Mouse (Mus musculus) ZHBTc4 (cell line): ENCODE data around the gene Pcif1.

Source experiments
- DNase-seq: peaks from one replicate; pipeline ENCODE4 v3.0.0-alpha.2; 2011; ENCODE audit warnings: low read depth, low spot score

Pcif1 gene

DNA sequence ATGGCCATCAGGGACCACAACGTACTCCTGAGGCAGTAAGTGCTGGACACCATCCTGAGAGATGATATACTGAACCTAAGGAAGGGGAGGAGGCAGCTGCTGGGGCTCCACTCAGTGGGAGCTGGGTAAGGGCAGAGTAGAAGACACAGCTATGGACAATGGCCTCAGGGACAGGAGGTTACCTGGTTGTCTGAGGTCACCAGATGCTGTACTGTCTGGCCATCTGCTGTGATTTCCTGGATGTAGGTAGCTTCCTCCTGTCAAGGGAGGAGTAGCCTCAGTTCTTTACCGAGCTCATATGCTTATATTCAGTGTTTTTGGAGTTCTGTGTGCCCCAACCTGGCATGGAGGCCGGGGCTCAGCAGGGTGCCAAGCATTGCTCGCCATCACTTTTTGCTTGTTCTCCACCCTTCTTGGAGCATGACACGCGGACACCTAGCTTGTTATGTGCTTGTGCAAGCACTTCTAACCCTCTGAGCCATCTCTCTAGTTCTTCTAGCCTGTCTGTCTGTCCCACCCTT lies 13.7 kb downstream of the Pcif1 start:
- no peak for DNase-seq

DNA sequence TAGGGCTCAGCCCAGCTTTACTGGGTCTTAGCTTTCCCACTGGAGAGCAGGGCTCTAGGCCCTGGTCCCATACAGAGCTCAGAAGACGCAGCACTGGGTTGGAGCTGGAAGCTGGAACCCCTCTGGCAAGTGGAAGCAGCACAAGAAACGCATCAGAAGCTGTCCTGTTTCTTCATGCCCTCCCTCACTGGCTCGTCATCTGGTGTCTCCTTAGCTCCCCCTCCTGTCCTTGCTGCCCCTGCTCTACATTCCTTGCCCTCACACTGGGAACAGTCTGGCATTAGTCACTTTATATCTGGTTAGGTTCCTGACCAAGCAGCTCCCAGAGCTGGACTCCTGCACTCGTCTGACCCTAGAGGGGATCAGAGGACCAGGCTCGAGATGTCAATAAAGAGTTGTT lies 14.9 kb downstream of the Pcif1 start:
- DNase-seq = no peak

DNA sequence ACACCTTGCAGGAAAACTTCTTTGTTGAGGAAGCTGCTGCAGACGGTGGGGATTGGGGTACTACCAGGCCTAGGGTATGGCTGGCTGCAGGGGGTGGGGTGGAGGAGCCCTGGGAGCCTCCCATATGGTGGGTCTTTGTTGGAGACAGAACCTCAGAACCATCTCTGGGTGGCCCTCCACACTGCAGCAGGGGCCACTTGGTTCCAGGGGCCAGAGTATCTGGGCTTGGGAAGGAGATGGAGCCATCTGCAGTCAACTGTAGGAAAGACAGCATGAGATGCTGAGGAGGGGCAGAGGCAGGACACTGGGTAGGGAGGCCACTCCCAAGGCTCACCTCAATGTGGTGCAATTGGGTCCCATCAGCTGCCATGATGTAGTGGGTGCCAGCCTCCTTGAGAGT lies 15.5 kb downstream of the Pcif1 start:
- DNase-seq = no peak

DNA sequence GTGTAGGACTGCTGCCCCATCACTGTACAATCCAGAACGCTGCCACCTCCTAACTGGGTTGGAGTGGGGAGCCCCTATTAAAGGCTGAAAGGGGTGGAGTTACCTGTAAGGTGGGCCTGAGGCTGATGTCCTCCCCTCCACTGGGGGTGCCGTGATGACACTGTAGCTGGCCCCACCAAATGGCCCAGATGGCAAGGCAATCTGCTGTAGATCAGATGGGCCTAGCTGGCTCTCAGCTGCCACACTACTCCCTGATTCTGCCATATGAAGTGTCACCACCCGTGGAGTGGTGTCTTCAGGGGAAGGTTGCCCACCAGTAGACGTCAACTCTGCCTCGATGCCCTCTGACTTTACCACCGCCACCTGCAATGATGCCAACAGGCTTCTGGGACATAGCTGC lies 16.8 kb downstream of the Pcif1 start:
- DNase-seq = no peak

DNA sequence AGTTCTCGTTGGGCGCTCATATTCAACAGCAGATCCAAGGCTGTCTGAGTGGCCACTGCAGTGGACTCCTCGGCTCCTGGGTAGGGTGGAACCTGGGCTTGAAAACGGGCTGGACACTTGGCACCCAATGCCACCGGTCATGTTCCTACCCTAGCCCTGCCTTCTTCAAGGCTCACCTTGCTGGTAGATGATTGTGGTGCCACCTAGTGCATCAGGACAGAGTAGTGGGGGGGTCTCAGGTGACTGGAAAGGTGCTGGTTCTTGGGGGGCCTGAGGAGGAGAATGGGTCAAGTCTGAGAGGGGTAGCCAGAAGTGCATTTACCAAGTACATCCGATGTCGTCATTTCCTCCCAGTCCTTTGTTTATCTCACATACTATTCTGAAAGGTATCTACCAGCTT lies 18.9 kb downstream of the Pcif1 start:
- DNase-seq = no peak

DNA sequence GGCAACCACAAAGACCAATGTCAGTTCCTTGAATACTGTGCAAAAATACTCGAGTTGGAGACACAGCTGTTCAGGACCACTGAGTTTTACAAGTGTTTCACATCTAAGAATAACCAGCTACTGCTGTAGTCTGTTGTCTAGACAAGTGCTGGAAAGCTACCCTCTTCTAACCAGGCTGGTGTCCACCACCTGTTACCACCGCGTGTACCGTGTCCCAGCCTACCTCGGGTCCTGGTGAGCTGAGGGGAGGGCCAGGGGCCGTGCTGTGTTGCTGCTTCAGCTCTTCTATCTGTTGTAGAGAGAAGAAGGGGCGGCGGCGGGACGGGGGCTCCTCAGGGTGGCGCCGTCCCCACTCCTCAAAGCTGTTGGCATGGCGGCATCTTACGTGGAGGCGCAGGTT lies 19.9 kb downstream of the Pcif1 start:
- no peak for DNase-seq

DNA sequence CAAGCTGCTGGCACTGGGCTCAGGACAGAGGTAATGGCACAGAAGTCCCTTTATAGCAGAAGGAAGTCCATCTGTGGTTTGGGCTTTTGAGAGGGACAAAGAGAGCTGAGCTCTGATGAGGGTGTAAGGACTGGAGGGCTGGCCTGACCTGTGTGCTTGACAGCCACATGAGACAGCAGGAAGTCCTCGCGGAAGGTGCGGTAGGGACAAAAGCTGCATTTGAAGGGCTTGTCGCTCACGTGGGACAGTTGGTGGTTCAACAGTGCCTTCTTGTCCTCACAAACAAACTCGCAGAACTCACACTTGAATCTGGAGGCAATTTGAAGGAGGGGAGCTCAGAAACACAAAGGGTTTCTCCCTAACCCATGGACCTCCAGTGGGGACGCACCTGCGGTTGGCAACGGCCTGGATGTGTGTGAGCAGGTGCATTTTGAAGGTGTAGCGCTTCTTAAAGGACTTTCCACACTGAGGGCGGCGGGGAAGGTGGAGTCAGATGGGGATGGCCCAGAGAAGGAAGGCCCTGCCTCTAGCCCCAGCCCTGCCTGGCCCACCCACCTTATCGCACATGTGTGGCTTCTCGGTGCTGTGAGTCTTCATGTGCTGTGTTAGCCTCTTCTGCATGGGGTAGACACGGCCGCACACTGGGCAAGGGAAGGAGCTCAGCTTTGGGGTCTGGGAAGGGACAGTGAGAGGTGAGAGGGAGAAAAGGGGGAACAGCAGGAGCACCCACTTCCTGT lies 20.8 kb downstream of the Pcif1 start:
- DNase-seq = no peak

DNA sequence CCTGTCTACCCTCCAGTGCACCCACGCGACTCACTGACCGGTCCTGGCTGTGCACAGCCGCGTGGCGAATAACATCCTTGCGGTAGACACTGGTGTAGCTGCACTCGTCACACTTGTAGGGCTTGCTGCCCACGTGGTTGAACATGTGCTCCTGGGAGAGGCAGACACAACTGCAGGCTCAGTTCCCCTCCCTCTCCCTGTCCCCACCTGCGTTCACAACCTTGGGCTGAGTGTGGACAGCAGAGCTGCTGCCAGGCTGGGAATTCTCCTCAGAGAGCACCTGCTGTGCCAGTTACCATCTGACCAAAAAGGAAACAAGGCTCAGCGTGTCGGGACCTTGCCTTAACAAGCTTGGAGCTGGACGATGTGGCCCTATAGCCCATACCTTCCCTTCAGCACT lies 22.3 kb downstream of the Pcif1 start:
- no peak for DNase-seq

DNA sequence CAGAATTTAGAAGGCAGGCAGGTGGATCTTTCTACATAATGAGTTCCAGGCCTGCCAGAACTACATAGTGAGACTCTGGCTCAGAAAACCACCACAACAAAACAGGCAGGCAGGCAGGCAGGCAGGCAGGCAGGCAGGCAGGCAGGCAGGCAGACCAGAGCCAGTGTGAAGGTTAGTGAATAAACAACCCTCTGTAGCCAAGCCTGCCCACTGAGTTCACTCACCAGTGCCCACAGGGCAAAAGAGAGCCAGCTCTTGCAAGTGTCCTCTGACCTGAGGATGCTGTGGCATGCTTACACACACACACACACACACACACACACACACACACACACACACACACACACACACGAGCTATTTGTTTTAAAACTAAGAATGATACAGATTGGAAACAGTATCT lies 24.4 kb downstream of the Pcif1 start:
- DNase-seq = no peak

DNA sequence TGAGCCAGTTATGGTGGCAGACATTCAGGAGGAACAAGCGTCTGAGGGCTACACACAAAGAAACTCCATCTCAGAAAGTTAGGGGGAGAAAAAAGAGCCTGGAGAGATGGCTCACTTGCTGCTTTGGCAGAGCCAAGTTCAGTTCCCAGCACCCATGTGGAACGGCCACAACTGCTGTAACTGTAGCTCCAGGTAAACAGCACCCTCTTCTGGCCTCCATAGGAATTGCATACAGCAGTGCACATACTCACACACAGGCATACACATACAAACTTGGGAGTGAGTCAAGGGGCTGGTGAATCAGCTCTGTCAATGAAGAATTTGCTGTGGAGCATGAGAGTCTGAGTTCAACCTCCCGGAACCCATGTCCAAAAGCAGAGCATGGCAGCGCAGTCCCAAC lies 27.0 kb downstream of the Pcif1 start:
- peak; percentile 67 for DNase-seq

DNA sequence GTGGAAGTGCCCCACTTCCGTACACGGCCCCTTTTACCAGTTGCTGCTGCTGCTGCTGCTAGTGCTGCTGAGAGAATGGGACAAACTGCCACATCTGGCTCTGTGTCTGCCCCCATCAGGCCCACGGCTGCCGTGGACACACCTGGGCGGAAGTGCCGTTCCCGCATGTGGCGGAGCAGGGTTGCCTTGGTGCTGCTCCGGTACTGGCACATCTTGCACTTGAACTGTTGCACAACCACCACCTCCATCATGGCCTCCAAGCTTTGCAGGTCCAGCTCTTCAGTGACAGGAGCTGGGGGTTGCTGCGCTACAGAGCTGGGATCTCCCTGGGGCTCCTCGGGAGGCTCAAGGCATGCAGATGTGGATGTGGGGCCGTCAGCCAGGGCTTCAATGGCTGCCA lies 28.4 kb downstream of the Pcif1 start:
- DNase-seq = no peak

DNA sequence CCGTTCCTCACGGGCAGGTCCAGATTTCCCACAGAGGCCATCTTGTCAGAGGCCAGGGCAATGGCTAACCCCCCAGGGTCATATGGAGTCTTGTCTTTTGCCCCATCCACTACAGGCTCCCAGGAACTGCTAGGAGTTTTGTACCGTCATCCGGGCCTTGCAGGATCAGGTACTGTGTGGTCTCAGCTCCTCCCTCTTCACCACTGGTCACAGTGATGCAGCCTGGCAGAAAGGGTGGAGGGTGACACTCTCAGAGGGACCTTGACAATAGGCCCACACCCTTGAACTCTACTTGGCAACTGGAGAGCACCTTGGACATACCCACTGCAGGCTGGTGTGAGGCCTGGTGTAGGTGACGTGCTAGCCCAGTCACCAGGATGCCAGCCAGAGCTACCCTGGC lies 28.9 kb downstream of the Pcif1 start:
- no peak for DNase-seq

DNA sequence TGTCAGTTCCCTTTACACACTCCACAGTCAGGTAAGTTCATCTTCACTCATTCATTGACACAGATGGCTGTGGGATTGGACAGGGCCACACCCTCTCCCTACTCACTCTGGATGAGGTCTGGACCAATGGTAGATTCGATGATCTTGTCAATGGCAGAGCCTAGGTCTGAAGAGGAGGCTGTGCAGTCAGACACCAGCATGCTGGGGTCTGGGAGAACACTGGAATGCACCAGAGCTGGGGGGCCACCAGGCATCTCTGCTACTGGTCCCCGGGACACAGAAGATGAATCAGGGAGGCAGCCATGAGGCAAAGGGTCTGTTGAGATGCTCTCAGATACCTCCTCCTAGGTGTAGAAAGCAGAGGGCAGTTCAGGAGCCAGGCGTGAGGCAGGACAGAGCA lies 30.0 kb downstream of the Pcif1 start:
- no peak for DNase-seq

DNA sequence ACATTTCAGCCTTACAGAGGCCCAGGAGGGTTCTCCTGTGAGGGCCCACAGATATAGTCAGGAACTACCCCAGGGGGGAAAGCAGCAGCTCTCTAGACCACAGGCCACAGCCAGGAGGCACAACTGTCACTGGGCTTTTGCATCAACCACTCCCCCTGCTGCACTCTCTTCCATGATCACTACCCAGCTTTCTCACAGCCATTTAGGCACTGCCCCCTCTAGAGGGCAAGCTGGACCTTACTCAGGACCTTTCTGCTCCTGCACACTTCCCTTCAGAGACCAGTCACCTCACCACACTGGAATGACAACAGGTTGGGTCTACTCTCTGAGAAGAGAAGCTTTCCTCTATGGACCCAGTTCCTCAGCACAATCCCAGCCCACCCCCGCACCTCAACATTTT lies 30.4 kb downstream of the Pcif1 start:
- no peak for DNase-seq

DNA sequence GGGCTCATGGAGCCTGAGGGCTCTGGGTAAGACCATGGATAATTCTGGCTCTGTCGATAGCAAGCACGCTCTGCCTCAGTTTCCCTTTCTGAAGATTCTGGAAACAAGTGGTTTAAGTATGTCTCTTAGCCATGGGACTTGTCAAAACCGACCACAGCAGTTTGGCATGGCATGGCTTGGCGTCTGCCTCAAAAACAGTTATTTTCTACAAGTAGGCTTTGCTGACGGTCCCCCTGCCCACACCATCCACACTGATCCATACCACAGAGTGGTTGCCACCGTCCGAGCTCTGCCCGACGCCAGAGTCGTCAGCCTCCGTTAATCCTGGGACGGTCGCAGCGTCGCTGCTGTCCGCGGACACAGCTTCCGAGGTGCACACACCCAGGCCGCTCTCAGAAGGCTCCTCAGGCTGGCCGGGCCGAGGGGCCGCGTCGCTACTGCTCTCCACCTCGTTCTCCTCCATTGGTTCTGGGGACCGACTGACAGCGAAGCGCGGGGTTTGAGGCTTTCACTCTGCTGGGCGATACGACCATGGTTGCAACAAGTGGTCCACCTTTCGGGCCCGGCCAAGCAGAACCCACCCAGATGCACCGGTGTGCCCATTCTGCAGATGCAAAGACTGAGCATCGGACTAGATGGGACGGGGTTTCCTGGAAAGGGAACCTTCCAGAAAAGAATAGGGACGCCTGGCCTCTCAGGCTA lies 31.4 kb downstream of the Pcif1 start:
- no peak for DNase-seq

DNA sequence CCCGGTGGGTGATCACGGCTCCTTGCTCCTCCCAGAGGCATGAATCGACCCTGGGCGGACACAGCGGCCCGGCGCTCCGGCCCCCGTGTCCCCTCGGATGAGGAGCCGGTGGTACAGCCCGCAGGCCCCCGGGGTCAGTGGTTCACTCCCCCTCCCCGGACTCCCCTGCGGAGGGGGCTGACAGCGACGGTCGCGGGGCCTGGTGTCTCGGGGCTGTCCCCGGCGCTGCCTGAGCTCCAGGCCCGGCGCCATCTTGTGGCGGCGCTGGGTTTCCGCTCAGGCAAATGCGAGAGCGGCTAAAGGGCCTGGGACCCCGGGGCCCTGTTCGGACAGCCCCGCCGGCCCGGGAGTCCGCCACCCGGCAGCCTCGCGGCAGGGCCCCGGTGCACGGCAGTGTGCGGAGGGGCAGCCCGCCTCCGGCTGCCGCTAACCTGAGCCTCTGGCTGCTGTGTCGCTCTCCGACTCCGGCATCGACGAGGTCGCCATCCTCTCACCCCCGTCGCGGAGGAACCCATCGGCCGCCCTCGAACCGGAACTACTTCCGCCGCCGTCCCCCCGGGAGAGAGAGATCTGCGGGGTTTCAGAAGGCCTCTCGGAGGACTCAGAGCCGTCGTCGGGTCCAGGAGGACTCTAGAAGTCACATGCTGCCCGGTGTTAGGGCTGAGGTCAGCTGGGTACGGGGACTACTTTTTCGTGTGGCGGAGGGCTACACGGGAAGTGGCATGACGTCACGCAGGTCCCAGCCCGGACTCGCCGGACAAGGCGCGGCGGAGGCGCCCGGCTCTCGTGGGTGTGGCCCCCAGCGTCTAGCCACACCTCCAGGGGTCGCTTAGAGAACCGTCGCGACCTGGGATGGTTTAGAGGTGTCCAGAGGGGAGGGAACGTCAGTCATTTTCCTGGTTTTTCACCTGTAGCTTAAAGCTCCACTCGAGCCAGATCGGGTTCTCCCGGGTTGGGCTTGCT lies 32.3 kb downstream of the Pcif1 start, which contains the start of gene Zfp335:
Zfp335 (minus strand) TSS at position 672 of the 963 bp plus-strand sequence.
- peak; percentile 98 for DNase-seq

DNA sequence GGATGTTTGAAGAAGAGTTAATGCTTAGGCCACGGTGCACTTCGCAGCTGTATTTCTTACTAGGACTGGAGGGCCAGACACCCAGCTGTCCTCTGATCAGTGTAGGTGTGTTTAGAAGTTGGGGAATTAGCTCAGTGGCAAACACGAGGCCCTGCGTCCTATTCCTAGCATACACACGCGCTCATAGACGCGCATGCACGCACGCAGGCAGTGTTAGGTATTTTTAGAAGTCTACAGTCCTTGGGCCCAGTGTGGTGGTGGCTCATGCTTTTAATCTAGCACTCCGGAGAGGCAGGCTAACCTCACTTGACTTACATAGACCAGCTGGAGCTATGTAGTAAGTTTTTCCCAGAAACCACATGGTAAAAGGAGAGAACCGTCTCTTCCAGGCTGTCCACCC lies 33.0 kb downstream of the Pcif1 start:
- no peak for DNase-seq

DNA sequence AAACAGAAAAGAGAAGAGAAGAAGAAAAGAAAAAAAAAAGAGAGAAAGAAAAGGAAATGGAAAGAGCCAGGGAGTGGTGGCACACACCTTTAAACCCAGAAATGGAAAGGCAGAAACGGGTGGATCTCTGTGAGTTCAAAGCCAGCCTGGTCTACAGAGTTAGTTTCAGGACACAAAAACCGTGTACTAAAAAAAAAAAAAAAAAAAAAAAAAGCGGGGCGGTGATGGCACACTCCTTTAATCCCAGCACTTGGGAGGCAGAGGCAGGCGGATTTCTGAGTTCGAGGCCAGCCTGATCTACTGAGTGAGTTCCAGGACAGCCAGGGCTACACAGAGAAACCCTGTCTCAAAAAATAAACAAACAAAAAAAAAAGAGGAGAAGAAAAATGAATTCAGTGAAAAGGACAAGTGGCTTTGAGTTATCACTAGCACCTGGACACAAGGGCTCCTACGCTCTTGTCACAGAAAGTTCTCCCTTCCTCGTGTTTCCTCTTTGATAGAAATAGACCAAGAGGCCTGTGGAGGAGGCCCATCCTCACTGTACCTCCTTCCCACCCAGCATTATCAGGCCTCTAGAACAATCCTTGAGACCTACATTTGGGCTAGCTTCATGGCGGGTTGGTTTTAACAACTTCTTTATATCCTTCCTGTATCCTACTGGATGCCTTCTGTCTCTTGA lies 33.8 kb downstream of the Pcif1 start:
- no peak for DNase-seq

DNA sequence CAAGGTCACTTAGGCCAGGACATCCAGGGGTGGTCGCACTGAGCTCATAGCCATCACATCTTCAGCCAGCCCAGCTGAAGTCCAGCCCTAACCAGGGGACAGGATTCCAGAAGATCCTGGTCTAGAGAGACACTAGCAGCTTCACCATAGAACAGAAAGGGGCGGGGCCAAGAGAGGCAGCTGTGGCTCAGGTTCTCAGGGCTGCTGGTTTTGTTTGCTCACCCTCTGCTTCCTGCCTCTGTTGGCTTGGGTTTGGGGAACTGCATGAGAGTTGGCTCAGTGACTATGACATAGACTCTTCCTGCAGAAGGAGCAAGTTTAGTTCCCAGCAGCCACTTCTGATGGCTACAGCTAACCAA lies 34.3 kb downstream of the Pcif1 start:
- DNase-seq = peak; percentile 72

DNA sequence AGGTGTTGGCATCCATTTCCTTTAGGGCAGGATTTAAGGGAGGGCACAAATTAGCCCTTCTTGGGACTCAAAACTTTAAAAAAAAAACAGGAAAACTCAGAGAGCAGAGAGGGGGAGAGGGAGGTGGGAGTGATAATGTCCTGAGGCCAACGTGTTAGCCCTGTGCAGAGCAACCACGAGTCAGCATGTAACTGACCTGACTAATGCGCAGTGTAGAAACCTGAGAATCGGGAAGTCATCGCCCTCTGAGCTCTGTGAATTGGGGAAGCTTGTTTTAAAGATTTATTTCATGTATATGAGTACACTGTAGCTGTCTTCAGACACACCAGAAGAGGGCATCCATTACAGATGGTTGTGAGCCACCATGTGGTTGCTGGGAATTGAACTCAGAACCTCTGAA lies 37.7 kb downstream of the Pcif1 start:
- no peak for DNase-seq

DNA sequence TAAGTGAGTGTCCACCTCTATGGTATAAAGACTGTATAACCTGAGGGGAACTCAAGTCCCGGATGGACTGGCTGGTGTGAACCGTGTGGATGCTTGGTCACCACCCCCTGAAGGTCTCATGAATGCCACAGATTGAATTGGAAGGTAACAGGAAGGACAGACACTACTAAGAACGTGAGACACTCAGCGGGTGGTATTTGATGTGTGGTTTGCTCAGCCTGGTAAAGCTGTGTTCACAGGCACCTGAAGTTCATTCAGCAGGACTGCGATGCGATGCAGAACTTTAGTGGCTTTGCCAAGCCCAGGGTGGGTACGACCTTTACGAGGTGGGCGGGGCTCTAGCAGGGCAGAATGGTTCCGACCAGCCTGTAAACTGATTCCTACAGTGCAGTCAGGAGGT lies 38.3 kb downstream of the Pcif1 start:
- peak; percentile 81 for DNase-seq

DNA sequence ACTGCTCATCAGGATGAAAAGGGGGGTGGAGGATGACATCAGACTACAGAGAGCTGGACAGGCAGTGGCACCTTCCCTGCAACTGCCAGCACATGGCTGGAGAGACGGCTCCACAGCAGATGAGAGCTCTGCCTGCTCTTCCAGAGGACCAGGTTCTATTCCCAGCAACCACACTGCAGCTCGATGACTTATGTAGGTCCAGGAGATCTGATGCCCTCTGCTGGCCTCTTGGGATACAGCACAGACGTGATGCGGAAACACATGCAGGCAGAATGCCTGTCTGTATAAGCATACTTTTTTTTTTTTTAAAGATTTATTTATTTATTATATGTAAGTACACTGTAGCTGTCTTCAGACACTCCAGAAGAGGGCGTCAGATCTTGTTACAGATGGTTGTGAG lies 39.2 kb downstream of the Pcif1 start:
- DNase-seq = peak; percentile 82
